ENCODE assay signal across 15 mouse cellular contexts in the genomic region with DNA sequence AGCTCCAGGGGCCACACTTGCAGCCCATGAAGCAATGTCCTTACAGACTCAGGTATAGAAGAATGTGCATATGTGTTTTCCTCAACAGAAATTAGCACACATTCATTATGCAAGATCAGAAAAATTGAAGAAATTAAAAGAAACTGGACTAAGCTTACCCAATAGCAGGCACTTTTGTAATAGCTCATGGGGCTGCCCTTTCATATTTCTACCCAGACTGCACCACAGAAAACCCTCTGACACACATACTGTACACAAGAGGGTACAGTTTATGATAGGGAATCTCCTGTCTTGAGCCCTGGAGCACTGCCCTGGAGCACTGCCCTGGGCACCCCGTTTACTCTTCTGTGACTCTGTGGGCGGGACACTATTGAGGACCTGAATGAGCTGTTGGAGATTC. TPM values are rescaled to one million over a fixed set of nuclear protein-coding genes. Genes with fewer than 3 reads are reported as not detected.
"Had no signal": no experiment of that assay in that cellular context is flagged by ENCODE, and none has a peak within 500 bp of the region (broad histone marks: within the 10 kb centered on the region; RNA-seq: fewer than 3 reads in every experiment).

No protein-coding gene starts in this region.

- ATAC-seq: midbrain, embryonic 16.5 days had no signal

- DNase-seq: lung, adult 18-20 months; lung, embryonic 14.5 days; lung, postnatal 10 days; lung, postnatal 4 days; midbrain, embryonic 14.5 days; retina, postnatal 1 day; right cerebral cortex, adult 18-20 months; right cerebral cortex, postnatal 25 days; right cerebral cortex, postnatal 4 days; spleen, adult 18-20 months; thymus, adult 18-20 months; thymus, postnatal 14 days; thymus, postnatal 36 days had no signal

RNA-seq across cellular contexts. Expression of gene Bhlhe23, which starts 38.7 kb away (rescaled TPM):
- total RNA-seq: megakaryocyte-erythroid progenitor cell, adult 5-6 weeks had no signal
